Mouse (Mus musculus): Measurements from ENCODE around the gene Cntd1.
"Not testable (repeated sequence)": the region's sequence is repeated elsewhere in the genome, so short reads cannot be mapped to it uniquely, and the experiment has no call there.

Cntd1 gene

DNA sequence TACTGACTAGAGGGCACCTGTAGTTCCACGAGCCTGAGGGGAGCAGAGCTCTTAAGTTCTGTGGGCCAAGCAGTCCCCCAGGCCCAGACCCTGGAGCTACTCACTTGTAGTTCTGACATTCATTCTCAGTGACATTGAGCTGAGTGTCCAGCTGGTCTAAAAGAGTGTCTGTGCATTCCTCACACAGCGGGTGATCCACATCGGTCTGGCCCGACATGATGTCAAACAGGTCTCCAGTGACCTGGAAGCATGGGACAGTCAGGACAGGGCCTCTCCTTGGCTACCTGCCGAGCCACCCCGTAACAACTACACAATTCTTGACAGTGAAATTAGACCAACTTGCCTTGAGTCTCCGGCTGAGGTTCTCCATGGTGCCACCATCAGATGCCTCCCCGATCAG lies 16.4 kb downstream of the Cntd1 start:
- no peak for DNase-seq

- no peak for DNase-seq
Measured at GRCm38 (mm10) chr11:101300881-101301280, 22.1 kb downstream of the Cntd1 start.

GRCm38 (mm10) chr11:101301299-101302003 lies 22.6 kb downstream of the Cntd1 start:
- no peak for DNase-seq

DNA sequence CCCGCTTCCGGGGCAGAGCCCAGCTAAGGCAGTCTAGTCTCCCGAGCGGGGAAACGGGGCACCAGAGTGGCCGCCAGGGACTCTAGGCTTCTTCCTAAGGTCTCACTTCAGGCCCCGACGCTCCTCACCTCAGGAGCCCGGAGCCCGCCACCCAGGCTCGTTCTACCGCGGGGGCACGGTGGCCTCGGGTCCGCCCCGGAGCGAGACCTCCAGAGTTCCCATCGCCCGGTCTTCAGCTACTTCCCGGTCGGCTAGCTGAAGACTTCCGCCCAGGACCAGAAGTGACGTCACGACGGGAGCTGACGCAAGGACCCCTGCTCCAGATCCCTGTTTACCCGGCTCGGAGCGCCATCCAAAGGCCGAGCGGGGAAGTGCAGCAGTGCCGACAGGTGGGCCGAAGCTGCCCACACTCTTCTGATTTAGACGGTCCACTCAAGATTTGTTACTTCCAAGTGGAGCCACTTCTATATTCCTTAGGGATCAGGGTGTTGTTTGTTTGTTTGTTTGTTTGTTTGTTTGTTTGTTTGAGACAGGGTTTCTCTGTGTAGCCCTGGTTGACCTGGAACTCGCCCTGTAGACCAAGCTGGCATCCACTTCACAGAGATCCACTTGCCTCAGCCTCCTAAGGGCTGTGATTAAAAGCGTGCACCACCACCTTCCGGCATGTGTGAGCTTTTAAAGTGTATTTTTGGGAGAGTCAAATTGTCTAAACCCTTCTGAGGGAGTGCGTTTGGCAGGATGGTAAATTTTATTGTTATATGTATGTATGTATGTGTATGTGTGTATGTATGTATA lies 23.4 kb downstream of the Cntd1 start, which contains the start of gene Becn1:
Gene Becn1 (minus strand): TSS at position 283 of the 795 bp plus-strand sequence.
- peak; percentile 97 for DNase-seq

GRCm38 (mm10) chr11:101307744-101308143 lies 28.9 kb downstream of the Cntd1 start:
- DNase-seq: no peak

GRCm38 (mm10) chr11:101311083-101311482 lies 32.3 kb downstream of the Cntd1 start:
- DNase-seq: no peak

GRCm38 (mm10) chr11:101312150-101312549 lies 33.3 kb downstream of the Cntd1 start:
- no peak for DNase-seq

DNA sequence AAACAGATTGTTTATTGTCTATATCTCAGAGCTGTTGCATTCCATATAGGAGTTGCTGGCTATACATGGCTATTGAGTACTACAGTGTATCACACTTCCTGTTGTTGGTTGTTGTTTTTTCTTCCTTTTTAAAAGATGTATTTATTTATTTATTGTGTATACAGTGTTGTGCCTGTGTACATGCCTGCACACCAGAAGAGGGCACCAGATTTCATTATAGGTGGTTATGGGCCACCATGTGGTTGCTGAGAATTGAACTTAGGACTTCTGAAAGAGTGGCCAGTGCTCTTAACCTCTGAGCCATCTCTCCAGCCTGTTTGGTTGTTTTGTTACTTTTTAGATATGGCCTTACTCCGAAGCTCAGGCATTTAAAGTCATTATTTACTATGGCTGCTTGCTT lies 35.8 kb downstream of the Cntd1 start:
- DNase-seq: no peak

DNA sequence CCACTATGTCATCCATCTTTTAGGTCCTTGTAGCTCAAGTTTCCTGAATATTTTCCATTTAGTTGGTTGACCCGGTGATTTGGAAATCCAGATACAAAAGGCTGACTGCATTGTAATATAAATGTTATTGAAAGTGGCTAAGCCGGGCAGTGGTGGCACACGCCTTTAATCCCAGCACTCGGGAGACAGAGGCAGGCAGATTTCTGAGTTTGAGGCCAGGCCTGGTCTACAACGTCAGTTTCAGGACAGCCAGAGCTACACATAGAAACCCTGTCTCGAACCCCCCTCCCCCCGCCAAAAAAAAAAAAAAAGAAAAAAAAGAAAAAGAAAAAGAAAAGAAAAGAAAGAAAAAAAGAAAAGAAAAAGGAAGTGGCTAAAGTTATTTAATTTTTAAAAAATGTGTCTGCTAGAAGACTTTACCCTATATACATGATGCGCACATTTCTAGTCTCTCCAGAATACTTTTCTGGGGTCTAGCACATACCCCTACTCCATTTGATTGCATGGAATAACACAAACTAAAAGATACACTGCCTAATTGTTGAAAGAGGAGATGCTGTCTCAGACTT lies 36.4 kb downstream of the Cntd1 start:
- no peak for DNase-seq

DNA sequence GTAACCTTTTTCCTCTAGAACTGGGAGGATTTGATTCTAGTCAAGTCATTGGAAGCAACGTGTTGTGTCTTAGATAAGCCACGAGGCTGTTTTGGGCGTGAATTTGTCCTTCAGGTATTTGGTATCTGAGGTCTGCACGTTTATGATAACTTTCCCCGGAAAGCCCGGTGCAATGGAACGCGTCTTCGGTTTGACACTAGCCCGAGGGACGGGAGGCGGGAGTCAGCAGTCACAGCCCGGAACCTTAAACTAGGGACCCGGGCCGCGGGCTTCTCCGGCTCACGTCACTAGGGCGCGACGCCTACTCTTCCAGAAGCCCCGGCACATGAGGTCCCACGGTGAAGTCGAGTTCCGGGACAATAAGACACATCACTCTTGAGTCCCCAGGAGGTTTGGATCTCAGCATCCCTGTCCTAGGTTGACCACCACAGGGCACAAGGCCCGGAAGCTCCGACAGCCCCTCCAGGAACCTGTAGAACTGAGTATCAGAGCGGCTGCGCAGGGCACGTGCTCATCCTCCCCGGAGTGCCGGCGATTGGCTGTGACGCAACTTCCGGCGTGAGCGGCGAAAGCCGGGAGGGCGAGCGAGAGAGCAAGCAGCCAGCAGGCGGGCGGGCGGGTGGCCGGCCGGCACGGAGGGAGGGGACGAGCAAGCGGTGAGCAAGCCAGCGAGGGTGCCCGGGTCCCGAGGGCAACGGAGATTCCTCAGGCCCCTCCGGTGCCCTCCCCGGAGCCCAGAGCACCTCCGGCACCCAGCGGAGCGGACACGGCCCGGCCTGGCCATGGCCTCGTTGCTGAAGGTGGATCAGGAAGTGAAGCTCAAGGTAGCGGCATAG lies 37.1 kb downstream of the Cntd1 start, which contains the start of gene Psme3:
Gene Psme3 (plus strand): TSS at position 549 of the 836 bp plus-strand sequence.
- peak; percentile 95 for DNase-seq

DNA sequence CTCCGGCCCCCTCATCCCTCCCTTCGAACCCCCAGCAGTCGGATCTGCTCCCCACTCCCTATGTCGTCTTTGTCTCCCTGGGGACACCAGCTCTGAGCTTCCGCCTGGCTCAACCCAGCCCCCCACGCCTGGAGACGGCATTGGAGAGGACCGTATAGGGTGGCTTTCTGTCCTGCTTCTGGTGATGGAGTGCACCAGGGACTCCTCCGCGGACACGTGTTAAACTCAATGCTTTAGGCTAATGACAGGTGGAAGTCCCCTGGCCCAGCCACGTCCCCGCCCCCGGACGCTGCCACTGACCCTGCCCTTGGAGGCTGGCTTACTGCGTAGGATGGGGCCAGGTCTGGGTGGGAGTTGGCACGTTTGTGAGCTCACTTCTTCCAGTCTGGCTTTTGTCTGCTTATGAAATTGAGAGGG lies 37.7 kb downstream of the Cntd1 start:
- peak; percentile 25 for DNase-seq

DNA sequence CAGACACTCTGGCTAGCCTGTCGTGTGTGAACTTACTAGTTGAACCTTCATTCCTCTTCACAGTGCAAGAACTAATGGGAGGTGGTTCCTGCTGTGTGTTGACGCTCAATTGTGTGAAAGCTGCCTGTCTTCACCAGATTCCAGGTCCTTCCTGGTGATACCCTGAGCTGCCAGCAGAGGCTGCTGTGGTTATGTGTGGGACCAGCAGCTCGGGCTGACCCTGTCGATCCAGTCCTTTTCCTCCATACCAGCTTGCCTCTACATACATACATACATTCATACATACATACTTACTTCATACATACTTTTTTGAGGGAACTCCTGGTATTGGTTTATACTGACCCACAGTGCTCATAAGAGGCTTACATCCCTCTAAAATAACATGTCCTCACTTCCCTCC lies 44.8 kb downstream of the Cntd1 start:
- peak; percentile 88 for DNase-seq

- no peak for DNase-seq
Measured at GRCm38 (mm10) chr11:101324763-101325162, 46.0 kb downstream of the Cntd1 start, which contains the start of gene Aoc2. Gene Aoc2 (plus strand): TSS chr11:101325063.

DNA sequence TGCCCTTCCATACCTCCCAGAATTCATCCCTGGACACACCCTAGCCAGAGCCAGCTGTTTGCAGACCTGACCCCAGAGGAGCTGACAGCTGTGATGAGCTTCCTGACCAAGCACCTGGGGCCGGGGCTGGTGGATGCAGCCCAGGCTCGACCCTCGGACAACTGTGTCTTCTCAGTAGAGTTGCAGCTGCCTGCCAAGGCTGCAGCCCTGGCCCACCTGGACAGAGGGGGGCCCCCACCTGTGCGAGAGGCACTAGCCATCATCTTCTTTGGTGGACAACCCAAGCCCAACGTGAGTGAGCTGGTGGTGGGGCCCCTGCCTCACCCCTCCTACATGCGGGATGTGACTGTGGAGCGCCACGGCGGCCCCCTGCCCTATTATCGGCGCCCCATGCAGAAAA lies 46.4 kb downstream of the Cntd1 start:
- DNase-seq: not testable (repeated sequence)

DNA sequence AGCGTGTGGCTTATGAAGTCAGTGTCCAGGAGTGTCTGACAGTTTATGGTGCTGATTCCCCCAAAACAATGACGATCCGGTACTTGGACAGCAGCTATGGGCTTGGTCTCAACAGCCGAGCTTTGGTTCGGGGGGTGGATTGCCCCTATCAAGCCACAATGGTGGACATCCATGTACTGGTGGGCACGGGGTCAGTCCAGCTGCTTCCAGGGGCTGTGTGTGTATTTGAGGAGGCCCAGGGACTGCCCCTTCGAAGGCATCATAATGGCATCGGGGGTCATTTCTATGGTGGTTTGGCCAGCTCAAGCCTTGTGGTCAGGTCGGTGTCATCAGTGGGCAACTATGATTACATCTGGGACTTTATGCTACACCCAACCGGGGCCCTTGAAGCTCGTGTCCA lies 47.3 kb downstream of the Cntd1 start:
- no peak for DNase-seq

DNA sequence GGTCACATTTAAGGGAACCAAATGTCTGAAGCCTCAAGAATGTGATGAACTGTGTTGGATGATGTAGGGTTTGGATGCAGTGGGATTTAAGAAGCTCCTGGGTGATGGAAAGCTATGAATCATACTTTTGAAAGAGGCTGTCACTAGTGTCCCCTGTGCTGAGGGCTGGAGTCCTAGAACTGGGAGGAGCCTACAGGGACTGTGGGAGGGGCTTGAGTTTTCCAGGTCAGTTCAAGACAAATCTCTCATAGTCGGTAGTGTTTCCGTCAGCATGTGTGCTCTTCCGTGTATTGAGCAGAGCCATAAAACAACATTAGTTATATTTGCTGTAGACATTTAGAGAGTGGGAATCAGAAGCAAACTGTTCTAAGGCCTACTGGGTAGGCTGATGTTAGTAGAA lies 48.5 kb downstream of the Cntd1 start:
- DNase-seq: no peak

- DNase-seq: peak; percentile 54
Measured at GRCm38 (mm10) chr11:101328941-101329635, 50.3 kb downstream of the Cntd1 start.

GRCm38 (mm10) chr11:101330371-101330924 lies 51.6 kb downstream of the Cntd1 start, which contains the start of gene Aoc3:
Gene Aoc3 (plus strand): TSS chr11:101330605.
- peak; percentile 34 for DNase-seq

- not testable (repeated sequence) for DNase-seq
Measured at GRCm38 (mm10) chr11:101330961-101331360, 52.1 kb downstream of the Cntd1 start.

DNA sequence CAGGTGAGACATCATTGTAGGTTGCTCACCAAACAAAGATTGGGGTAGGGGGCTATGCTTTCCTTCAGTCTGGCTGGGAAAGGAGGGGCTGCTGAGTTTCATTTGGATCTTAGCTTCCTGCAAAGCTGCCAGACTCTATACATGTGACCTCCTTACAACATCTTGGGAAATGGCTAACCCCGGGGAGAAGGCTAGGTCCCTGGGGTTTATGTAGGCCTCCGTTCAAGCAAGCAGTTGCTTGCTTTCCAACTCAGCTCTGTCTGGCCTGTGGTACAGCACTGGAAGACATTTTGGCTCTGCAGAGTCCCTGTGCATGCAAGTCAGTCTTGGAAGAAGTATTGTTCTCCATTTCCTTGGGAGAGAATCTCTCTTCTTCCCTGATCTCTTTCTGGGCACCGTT lies 53.7 kb downstream of the Cntd1 start:
- no peak for DNase-seq

- DNase-seq: no peak
Measured at GRCm38 (mm10) chr11:101334023-101334422, 55.2 kb downstream of the Cntd1 start.

DNA sequence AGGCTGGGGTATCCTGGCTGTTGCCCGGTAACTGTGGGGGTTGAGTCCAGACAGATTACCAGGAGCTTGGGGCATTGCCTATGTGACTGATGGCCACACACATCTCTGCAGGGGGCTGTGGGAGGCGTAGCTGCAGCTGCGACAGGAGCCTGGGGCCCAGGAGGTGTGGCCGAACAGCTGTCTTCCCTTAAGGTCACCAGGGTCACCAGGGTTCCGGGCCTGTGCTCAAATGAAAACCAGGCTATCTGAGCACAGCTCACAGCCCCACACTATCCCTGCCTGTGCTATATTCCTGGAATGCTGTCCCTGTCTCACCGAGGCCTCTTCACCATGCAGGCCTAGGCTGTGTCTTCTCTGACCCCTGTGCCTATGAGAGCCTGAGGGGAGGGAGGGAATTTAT lies 55.7 kb downstream of the Cntd1 start:
- no peak for DNase-seq

All from kidney, postnatal 14 days (tissue).